ENCODE assay signal across 10 mouse cellular contexts in genomic region chr6:129228935-129229773, GRCm38 (mm10). TPM values are rescaled to one million over a fixed set of nuclear protein-coding genes. Genes with fewer than 3 reads are reported as not detected.
DNase-seq lines count a peak whose midpoint lies in the region; ATAC-seq and TF ChIP-seq lines count a peak whose summit lies in the region.
"Had no signal": no experiment of that assay in that cellular context is flagged by ENCODE, and none has a peak within 500 bp of the region (broad histone marks: within the 10 kb centered on the region; RNA-seq: fewer than 3 reads in every experiment).

No protein-coding gene starts in this region.

- H3K4me3 ChIP-seq in hindbrain, postnatal 0 days (ENCODE audit: low read length): no peak overlapping the region
- no peak overlapping the region for H3K4me3 ChIP-seq in hindbrain, embryonic 12.5 days
- no peak overlapping the region for H3K4me3 ChIP-seq in thymus, adult 2 months (ENCODE audit: control insufficient read depth, insufficient read depth, low read length)
- H3K4me3 ChIP-seq in stomach, embryonic 14.5 days (ENCODE audit: low read depth, low read length): no peak overlapping the region

- no peak overlapping the region for H3K9ac ChIP-seq in hindbrain, postnatal 0 days (replicated peaks; ENCODE audit: low read length)
- no peak overlapping the region for H3K9ac ChIP-seq in hindbrain, embryonic 12.5 days
- no peak overlapping the region for H3K9ac ChIP-seq in stomach, embryonic 14.5 days (replicated peaks; ENCODE audit: low read depth, low read length)

- H3K27me3 ChIP-seq in hindbrain, postnatal 0 days (ENCODE audit: insufficient read depth, low read length): no peaks in the 10 kb centered on the region
- no peaks in the 10 kb centered on the region for H3K27me3 ChIP-seq in hindbrain, embryonic 12.5 days
- H3K27me3 ChIP-seq in thymus, adult 2 months (ENCODE audit: control insufficient read depth, insufficient read depth, low read length): no peaks in the 10 kb centered on the region
- no peaks in the 10 kb centered on the region for H3K27me3 ChIP-seq in stomach, embryonic 14.5 days (ENCODE audit: control insufficient read depth, insufficient read depth, low read length)

- peak overlapping the region; percentile 49; the same call in 1 of the 2 replicates for H3K27ac ChIP-seq in hindbrain, postnatal 0 days
- H3K27ac ChIP-seq in hindbrain, embryonic 12.5 days: no peak overlapping the region
- H3K27ac ChIP-seq in thymus, adult 2 months (ENCODE audit: control insufficient read depth, insufficient read depth, low read length): peak overlapping the region; percentile 68; the same call in 1 of the 2 replicates
- H3K27ac ChIP-seq in stomach, embryonic 14.5 days (ENCODE audit: low read length): peak overlapping the region; percentile 94

- H3K4me2 ChIP-seq in hindbrain, postnatal 0 days (ENCODE audit: low read depth, low read length): no peak overlapping the region
- H3K4me2 ChIP-seq in hindbrain, embryonic 12.5 days (replicated peaks): no peak overlapping the region
- no peak overlapping the region for H3K4me2 ChIP-seq in stomach, embryonic 14.5 days (replicated peaks; ENCODE audit: low read depth, low read length)

- no peaks in the 10 kb centered on the region for H3K4me1 ChIP-seq in hindbrain, postnatal 0 days (ENCODE audit: insufficient read depth, low read length)
- no peaks in the 10 kb centered on the region for H3K4me1 ChIP-seq in hindbrain, embryonic 12.5 days
- peaks cover 29% of the 10 kb centered on the region for H3K4me1 ChIP-seq in thymus, adult 2 months (replicated peaks; ENCODE audit: control insufficient read depth, insufficient read depth, low read length)
- H3K4me1 ChIP-seq in stomach, embryonic 14.5 days (ENCODE audit: control insufficient read depth, insufficient read depth, low read length): peaks cover 10% of the 10 kb centered on the region; the same call in 1 of the 2 replicates

- 41% methylated on average over 3 of the region's 3 CpGs for WGBS in hindbrain, postnatal 0 days
- WGBS in hindbrain, embryonic 12.5 days: 66% methylated on average over 3 of the region's 3 CpGs
- WGBS in thymus, adult 2 months: 26% methylated on average over 3 of the region's 3 CpGs
- WGBS in stomach, embryonic 14.5 days: 28% methylated on average over 3 of the region's 3 CpGs

- no peak for TF ChIP-seq CTCF in hindbrain, postnatal 0 days (IDR thresholded peaks at IDR 0.05; ENCODE audit: low read depth)
- TF ChIP-seq CTCF in thymus, adult 2 months (IDR thresholded peaks at IDR 0.05; ENCODE audit: borderline replicate concordance, control insufficient read depth, extremely low read depth, insufficient read depth, low read length, poor library complexity): no peak

- ATAC-seq in hindbrain, postnatal 0 days: no peak
- ATAC-seq in hindbrain, embryonic 12.5 days (ENCODE audit: low FRiP score): no peak
- peak; percentile 30 for ATAC-seq in inflammation-experienced regulatory T-cells, adult 6 months
- no peak for ATAC-seq in stomach, embryonic 14.5 days (ENCODE audit: insufficient number of reproducible peaks, insufficient read depth, low FRiP score, low read depth)

- no peaks in the 10 kb centered on the region for H3K36me3 ChIP-seq in hindbrain, postnatal 0 days (ENCODE audit: insufficient read depth, low read length)
- no peaks in the 10 kb centered on the region for H3K36me3 ChIP-seq in hindbrain, embryonic 12.5 days
- H3K36me3 ChIP-seq in thymus, adult 2 months (ENCODE audit: control insufficient read depth, insufficient read depth, low read length): 0 out of 2 replicates have a peak, but pooled peaks cover 4% of the 10 kb centered on the region
- no peaks in the 10 kb centered on the region for H3K36me3 ChIP-seq in stomach, embryonic 14.5 days (ENCODE audit: control insufficient read depth, insufficient read depth, low read length)

- no peak for TF ChIP-seq POLR2A in thymus, adult 2 months (IDR thresholded peaks at IDR 0.05; ENCODE audit: control insufficient read depth, extremely low read depth, insufficient read depth, low read length, poor library complexity)

- DNase-seq in hindbrain, postnatal 0 days (ENCODE audit: low spot score): no peak
- DNase-seq in thymus, adult 2 months: peak; percentile 21
- no peak for DNase-seq in thymus, postnatal 4 days
- DNase-seq in cerebellum, adult 9-11 months: no peak
- no peak for DNase-seq in adrenal gland, postnatal 36 days
- DNase-seq: cerebellum, adult 2 months had no signal

- no peaks in the 10 kb centered on the region for H3K9me3 ChIP-seq in hindbrain, postnatal 0 days (ENCODE audit: low read length)
- no peaks in the 10 kb centered on the region for H3K9me3 ChIP-seq in hindbrain, embryonic 12.5 days (replicated peaks)
- no peaks in the 10 kb centered on the region for H3K9me3 ChIP-seq in stomach, embryonic 14.5 days (ENCODE audit: control insufficient read depth, low read depth, low read length)

RNA-seq across cellular contexts. Expression of gene Cd69, which starts 46.1 kb away (rescaled TPM):
- not detected in 2 replicates for total RNA-seq in hindbrain, postnatal 0 days (2014; rRNA removed)
- not detected in 2 replicates for polyA plus RNA-seq in hindbrain, postnatal 0 days (2015; fragmentation: Nextera tagmentation; extraction: Ambion mirVana)
- 0.22 TPM in 1 of 2 replicates, not detected in the other for polyA plus RNA-seq in hindbrain, embryonic 12.5 days (2016; fragmentation: Nextera tagmentation; extraction: Ambion mirVana)
- 18.0 and 22.0 TPM in 2 replicates for polyA plus RNA-seq in thymus, adult 2 months (2012; rRNA removed)
- 100 to 1,000 TPM; 152 to 264 (median 175) TPM for polyA plus RNA-seq in inflammation-experienced regulatory T-cells, adult 6 months (2017; shearing (Covaris generic))
- 0.17 and 0.20 TPM in 2 replicates for polyA plus RNA-seq in stomach, embryonic 14.5 days (2014; fragmentation: Nextera tagmentation; extraction: Ambion mirVana)
- total RNA-seq in adrenal gland, postnatal 36 days (2021): under 1 TPM; 0.13 to 0.30 TPM

RNA-seq across cellular contexts. Expression of gene Clec2d, which starts 48.7 kb away (rescaled TPM):
- 10.0 and 10.5 TPM in 2 replicates for total RNA-seq in hindbrain, postnatal 0 days (2014; rRNA removed)
- polyA plus RNA-seq in hindbrain, postnatal 0 days (2015; fragmentation: Nextera tagmentation; extraction: Ambion mirVana): 0.24 TPM in 1 of 2 replicates, not detected in the other
- not detected in 2 replicates for polyA plus RNA-seq in hindbrain, embryonic 12.5 days (2016; fragmentation: Nextera tagmentation; extraction: Ambion mirVana)
- polyA plus RNA-seq in thymus, adult 2 months (2012; rRNA removed): 43.1 and 91.5 TPM in 2 replicates
- 10 to 100 TPM; 12.0 to 41.7 (median 33.6) TPM for polyA plus RNA-seq in inflammation-experienced regulatory T-cells, adult 6 months (2017; shearing (Covaris generic))
- 0.56 and 0.68 TPM in 2 replicates for polyA plus RNA-seq in stomach, embryonic 14.5 days (2014; fragmentation: Nextera tagmentation; extraction: Ambion mirVana)
- total RNA-seq in adrenal gland, postnatal 36 days (2021): 10 to 100 TPM; 39.7 to 59.7 TPM
- polyA plus RNA-seq: limb, embryonic 11.5 days had no signal

Comparison
In these comparisons a context has a peak if more than half of its experiments do, and no peak if none do; other contexts are left out.
1. RNA of gene Cd69, which starts 46.1 kb away (polyA plus RNA-seq): 152 to 264 TPM in inflammation-experienced regulatory T-cells, adult 6 months and 18.0 to 22.0 TPM in thymus, adult 2 months; 0.17 to 0.20 TPM in stomach, embryonic 14.5 days, not detected in hindbrain, postnatal 0 days and 0.22 TPM in hindbrain, embryonic 12.5 days; every median in the first group is over 10 times any median in the second.